Mouse (Mus musculus): ENCODE data around the gene Insr.
"Not testable (repeated sequence)": the region's sequence is repeated elsewhere in the genome, so short reads cannot be mapped to it uniquely, and the experiment has no call there.

The Insr gene

GRCm38 (mm10) chr8:3278934-3279720 lies at the start of gene Insr:
TSS of gene Insr (minus strand) at chr8:3279617.
- peak; percentile 82 to 89 for DNase-seq

- DNase-seq = peak in 1 of 2 experiments; percentile 39
Observed at GRCm38 (mm10) chr8:3327538-3328245, 48.3 kb upstream of the Insr start.

GRCm38 (mm10) chr8:3327056-3327455 lies 47.6 kb upstream of the Insr start:
- no peak for DNase-seq

- DNase-seq = no peak
Observed at GRCm38 (mm10) chr8:3324253-3324652, 44.8 kb upstream of the Insr start.

GRCm38 (mm10) chr8:3319267-3319666 lies 39.9 kb upstream of the Insr start:
- not testable (repeated sequence) for DNase-seq

- DNase-seq = no peak
Observed at GRCm38 (mm10) chr8:3316585-3316984, 37.2 kb upstream of the Insr start.

- DNase-seq = no peak
Observed at GRCm38 (mm10) chr8:3314345-3314744, 34.9 kb upstream of the Insr start.

GRCm38 (mm10) chr8:3313843-3314242 lies 34.4 kb upstream of the Insr start:
- DNase-seq = no peak

- not testable (repeated sequence) for DNase-seq
Observed at GRCm38 (mm10) chr8:3313417-3313816, 34.0 kb upstream of the Insr start.

- DNase-seq = no peak
Observed at GRCm38 (mm10) chr8:3311482-3311881, 32.1 kb upstream of the Insr start.

- DNase-seq = no peak
Observed at GRCm38 (mm10) chr8:3309636-3310035, 30.2 kb upstream of the Insr start.

GRCm38 (mm10) chr8:3308205-3308800 lies 28.9 kb upstream of the Insr start:
- not testable (repeated sequence) for DNase-seq

- DNase-seq = no peak
Observed at GRCm38 (mm10) chr8:3302131-3302530, 22.7 kb upstream of the Insr start.

GRCm38 (mm10) chr8:3299322-3299721 lies 19.9 kb upstream of the Insr start:
- DNase-seq = no peak

GRCm38 (mm10) chr8:3285824-3286223 lies 6.4 kb upstream of the Insr start:
- DNase-seq = no peak

GRCm38 (mm10) chr8:3284656-3285055 lies 5.2 kb upstream of the Insr start:
- DNase-seq = no peak

GRCm38 (mm10) chr8:3281296-3281695 lies 1.9 kb upstream of the Insr start:
- no peak for DNase-seq

GRCm38 (mm10) chr8:3280266-3280910 lies 971 bp upstream of the Insr start:
- no peak for DNase-seq

GRCm38 (mm10) chr8:3279721-3280077 lies 282 bp upstream of the Insr start:
- DNase-seq = no peak

GRCm38 (mm10) chr8:3278181-3278820 lies 1.1 kb downstream of the Insr start:
- DNase-seq = peak in 1 of 2 experiments; percentile 16

GRCm38 (mm10) chr8:3277266-3277665 lies 2.2 kb downstream of the Insr start:
- no peak for DNase-seq

- DNase-seq = no peak
Observed at GRCm38 (mm10) chr8:3276009-3276408, 3.4 kb downstream of the Insr start.

GRCm38 (mm10) chr8:3275189-3275588 lies 4.2 kb downstream of the Insr start:
- DNase-seq = no peak
